Mouse (Mus musculus) heart, adult 2 months (tissue): Measurements from ENCODE around the gene Dok1.

ENCODE experiments used
- CTCF ChIP-seq: fragments of 200-600 bp; IDR thresholded peaks from 2 replicates; pipeline ENCODE4 v1.8.1; 2022; ENCODE audit warnings: antibody characterized with exemption, mild to moderate bottlenecking, moderate library complexity
- POLR2A ChIP-seq: fragments of 200-500 bp; IDR thresholded peaks from 2 replicates; pipeline ENCODE4 v1.6.1; 2011; ENCODE audit warnings: mild to moderate bottlenecking, low read depth, low read length, control low read depth; ENCODE audit not compliant: insufficient read depth

- TF ChIP-seq CTCF, result no peak
- no peak for TF ChIP-seq POLR2A
Observed at GRCm38 (mm10) chr6:83027293-83027692, 6.0 kb downstream of the Dok1 start.
